Mouse (Mus musculus) T-cell, adult 2 months (primary cell): ENCODE measurements at regions not wholly inside any gene's neighbourhood (a gene's known extent, or its start where the extent isn't known, plus 50 kb on each side); places are given as distances from the start of the nearest gene placed in this dataset.

Source experiments
- DNase-seq: peaks from one replicate; pipeline ENCODE4 v3.0.0; 2022; ENCODE audit warnings: low spot score

DNA sequence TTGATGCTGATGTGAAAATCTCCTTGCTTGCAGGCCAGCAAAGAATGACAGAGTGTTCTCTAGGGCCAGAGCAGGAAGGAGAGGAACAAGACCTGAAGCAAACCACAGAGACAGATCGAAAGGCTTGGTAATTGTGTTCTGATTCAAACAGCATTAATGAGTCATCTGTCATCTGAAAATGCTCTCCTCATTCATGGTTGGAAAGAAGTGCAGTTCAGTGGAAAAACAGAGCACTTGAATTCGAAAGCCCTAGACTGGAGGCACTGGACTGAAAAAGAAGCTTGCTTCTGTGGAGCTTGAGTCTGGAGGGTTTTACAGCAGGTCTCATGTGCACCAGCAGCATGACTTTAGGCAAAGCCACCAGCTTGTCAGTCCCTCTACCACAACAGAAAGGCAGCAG, 374.3 kb upstream of the B430305J03Rik start:
- no peak for DNase-seq

DNA sequence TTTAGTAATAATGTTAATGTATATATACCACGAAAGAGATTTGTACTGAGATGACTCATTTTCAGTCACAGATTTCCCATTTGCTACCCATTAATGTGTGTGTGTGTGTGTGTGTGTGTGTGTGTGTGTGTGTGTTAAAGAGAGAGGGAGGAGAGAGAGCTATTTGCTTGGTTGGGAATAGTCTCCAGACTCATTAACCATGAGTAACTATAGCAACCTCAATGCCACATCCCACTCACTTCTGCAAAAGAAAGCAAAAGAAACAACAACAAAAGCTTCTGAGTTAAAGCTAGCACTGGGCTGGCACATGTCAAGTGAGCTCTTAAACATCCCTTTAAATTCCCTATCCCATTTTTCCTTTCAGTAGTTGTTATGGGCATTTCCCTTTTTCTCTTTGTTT, 372.8 kb upstream of the B430305J03Rik start:
- DNase-seq, result no peak

DNA sequence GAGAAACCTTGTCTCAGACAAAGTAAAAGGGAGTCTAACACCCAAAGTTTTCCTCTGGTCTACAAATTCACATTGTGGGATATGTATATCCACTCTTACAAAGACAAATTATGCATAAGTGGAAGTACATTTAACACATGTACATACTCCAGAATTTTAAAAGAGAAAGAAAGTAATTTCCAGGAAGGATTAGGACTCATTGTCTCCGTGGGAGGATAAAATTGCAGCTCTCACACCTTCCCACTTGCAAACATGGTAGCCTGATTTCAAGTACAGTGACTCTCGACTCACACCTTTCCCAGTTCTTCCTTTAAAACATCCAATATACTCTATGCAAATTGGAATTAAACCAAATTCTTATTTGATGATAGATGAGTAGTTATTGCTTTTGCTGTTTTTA, 351.0 kb upstream of the B430305J03Rik start:
- DNase-seq, result no peak

DNA sequence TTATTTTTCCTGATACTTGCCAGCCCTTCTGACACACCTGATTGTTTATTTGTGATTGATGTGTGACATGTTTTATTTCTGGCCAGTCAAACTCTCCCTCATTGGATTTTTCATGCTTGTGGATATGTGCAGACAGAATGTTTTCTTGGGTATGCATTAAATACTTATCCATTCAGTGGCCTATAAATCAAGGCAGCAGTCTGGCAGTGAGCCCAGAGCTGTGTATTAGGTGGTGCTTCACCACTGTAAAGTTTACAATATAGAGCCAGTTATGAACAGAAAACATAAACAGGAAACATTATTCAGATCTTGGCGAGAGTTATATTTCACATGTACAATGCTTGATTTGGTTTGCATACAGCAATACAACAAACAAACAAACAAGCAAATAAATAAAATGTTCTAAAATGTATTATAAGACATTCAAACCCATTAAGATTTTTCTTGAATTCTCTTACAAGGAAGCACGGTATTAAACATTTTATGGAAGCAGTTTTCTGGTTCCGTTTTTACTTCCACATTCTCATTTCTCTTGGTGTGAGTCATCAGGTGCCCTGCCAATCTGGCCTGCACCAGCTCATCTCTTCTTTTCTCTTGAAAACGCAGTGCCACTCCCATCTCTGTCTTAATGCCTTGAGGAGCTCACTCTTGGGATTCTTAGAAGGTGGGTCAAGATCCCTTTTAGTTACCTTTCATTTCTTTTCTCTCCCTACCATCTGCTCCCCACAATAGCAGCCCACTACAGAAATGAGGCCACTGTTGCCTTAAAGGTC, 322.4 kb upstream of the B430305J03Rik start:
- no peak for DNase-seq

DNA sequence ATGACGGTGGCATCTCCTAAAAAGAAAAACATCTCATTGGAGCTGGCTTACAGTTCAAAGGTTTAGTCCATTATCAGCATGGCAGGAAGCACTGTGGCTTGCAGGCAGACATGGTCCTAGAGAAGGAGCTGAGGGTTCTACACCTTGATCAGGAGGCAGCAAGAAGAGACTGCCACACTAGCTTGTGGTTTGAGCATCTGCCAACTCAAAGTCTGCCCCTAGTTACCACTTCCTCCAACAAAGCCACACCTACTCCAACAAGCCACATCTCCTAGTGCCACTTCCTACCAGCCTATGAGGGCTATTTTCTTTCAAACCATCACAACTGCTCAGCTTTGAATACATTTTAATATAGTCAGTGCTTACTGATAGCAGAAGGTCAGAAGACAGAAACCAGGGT, 305.1 kb upstream of the B430305J03Rik start:
- DNase-seq, result no peak

DNA sequence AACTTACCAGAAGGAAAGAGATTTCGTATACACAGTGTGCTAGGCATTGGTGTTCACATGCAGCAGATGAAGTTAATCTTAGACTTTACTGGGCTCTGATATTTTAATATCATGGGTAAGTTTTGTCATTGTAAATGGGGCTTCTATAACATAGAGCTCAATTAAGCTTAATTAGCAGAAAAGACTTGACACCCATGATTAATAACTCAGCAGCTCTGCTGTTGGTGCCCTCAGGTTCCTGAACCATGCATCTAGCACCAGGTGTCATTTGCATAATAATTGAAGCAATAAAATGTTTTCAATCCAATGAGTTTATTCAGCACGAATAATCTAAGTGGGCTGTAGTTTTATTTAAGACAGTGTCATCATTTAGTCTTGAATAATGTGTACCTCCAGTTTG, 290.4 kb upstream of the B430305J03Rik start:
- DNase-seq, result no peak

DNA sequence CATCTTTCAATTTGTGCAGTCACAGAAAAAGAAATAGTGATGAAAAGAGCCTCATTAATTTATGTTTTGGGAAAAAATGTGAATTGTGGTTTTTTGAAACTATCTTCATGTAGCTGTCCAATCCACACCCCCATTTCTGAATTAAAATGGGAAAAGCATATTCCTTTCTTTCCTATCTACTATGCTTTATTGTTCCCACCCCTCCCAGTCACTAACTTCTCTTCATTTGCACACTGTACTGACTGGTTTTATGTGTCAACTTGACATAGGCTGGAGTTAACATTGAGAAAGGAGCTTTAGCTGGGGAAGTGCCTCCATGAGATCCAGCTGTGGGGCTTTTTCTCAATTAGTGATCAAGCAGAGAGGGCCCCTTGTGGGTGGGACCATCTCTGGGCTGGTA, 262.8 kb upstream of the B430305J03Rik start:
- DNase-seq, result no peak

DNA sequence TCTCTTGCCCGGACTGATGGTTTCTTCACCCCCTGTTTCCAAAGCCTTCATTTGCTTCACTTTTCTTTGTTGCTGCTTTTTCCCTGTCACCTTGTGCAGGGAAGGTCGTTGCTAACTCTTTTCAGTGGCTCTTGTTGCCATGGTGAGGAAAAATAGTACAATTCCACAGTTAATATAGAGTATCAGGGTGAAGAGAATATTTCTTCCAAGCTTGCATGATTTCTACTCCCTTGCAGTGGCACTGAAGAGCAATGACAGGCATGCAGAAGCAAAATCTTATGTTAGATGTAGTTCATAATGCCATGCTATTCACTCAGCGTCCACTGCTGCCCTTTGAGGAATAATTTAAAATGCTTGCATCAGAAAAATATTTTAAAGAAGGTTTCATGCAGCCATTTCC, 262.3 kb upstream of the B430305J03Rik start:
- DNase-seq, result no peak

DNA sequence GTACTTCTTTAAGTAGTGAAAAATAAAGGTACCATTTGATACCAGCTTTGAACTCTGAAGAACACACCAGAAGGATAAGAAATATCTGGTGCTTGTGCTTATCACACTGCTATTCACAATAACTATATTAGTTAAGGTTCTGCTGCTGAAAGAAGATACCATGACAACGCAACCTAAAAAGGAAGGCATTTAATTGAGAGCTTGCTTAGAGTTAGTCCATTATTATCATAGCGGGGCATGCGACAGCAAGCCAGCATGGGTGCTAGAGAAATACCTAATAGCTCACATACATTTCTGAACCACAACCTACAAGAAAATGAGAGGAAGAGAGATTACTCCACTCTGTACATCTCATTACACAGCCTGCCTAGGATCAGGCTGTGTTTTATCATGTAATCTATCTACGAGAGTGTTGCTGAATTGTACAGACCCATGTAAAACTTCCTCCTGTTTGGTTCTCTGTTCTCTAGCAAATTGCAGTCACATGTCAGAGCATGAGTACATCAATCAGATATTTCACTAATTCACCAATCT, 258.3 kb upstream of the B430305J03Rik start:
- DNase-seq, result no peak

DNA sequence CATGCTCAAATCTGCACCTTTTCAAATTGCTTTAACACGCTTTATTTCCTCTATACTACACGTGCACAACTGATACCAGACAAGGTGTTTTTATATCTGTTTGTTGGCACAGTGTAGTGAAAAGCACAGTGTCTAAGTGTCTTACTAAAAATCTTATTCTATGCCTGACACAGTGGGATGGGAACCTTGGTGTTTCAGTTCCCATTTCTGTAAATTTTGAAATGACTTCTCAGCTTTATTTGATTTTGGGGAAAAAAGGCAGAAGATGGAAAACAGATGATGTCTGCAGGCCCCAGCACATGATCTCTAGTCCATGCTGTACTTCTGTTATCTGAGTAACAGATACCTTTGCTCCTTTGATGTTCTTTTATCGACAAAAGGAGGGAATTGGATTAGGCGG, 239.7 kb upstream of the B430305J03Rik start:
- no peak for DNase-seq

DNA sequence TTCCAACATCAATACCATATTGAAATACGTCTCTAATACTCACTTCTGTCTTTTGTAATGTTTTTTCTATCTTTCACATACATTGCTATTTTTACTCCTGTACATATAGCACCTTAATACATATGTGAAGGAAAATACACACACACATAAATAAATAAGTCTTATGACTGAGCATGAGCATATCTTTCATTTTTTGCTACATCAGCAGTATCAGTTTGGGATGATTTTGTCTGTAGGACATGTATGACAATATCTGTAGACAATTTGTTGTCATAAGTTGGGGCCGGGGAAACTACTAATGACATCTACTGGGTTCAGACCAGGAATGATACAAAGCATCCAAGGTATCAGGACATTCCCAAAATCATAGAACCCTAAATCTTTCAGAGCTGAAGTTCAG, 237.1 kb upstream of the B430305J03Rik start:
- no peak for DNase-seq

DNA sequence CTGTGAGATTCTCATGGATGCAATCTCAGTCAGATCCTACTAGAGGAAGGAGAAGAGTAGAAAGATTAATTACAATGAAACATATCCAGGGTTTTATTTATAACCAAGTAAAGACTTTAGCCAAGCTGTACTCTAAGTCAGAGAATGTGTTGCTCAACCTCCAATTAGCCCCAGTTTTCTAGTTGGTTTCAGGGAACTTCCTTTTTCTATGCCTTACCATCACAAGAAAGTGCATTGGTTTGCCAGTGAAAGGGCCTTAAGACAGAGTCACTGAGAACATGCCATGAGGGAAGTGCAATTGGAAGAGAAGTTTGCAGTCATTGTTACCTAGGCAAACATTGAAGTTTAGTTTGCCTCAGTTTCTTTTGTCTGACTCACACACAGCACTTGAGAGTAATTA, 229.8 kb upstream of the B430305J03Rik start:
- DNase-seq, result no peak

DNA sequence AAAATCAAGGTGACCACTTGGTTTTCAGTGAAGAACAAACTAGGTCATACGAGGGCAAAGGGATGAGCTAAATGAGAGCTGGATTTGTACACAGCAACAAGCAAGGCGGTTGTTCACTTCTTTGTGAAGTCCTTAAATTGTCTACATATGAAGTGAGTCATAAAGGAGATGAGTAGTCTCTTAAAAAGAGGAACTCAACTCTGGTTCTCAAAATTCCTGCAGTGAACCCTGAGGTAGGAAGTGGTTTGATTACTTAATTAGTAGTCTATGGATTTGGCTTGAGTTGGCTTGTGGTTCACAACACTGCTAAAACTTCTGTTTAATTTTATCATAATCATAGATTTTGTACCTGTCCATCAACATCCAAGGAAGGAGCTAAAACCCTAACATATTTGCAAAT, 226.6 kb upstream of the B430305J03Rik start:
- no peak for DNase-seq

DNA sequence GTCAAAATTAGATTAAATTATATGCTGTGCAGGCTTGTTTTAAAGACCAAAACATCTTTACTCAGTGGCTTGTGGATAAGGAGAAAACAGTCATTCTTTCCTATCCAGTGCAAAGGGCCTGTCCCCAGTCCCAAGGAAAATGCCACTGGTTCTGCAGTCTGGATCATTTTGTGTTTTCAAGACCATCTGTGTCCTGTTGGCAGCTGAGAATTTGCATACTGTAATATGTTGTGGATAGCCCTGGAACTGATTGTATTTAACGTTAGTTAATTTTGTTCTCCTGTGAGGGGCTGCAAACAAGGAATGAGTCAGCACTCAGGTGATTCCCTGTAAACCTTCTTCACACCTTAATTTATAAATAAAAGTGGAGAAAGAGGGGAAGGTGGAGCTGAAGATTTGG, 217.9 kb upstream of the B430305J03Rik start:
- DNase-seq, result no peak

DNA sequence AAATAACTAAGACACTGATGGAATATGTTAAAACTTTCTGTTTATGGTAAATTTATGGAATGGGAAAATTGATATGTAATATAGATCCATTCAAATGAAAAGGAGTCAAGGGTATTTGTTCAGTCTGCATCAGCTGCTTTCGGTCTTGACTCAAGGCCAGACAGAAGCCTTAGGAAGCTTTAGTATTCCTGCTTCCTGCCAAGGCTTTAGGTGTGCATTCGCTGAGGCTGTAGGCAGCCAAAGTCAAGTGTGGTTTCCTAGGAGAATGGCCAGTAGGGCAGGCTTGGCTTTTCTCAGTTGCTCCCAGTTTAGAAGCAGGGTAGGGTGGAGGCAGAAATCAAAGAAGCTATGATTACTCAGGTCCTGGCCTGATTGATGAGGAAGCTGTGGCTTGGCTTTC, 217.2 kb upstream of the B430305J03Rik start:
- DNase-seq, result no peak

DNA sequence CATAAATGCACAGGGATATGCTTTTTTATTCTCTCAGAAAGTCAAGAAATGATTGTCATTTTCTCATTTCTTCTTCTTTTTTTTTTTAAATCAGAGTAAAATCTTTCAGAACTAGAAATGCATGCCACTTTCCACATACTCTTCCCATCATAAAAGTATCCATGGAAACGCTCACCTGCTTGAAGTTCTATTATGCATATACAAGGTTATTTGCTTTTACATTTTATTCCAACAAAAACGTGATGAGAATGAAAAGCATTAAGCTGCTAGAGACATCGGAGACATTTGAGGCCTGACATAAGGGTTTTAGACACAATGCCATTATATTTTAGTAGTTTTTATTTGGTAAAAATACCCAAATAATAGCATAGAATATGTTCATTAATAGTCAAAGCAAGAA, 214.5 kb upstream of the B430305J03Rik start:
- DNase-seq, result no peak

DNA sequence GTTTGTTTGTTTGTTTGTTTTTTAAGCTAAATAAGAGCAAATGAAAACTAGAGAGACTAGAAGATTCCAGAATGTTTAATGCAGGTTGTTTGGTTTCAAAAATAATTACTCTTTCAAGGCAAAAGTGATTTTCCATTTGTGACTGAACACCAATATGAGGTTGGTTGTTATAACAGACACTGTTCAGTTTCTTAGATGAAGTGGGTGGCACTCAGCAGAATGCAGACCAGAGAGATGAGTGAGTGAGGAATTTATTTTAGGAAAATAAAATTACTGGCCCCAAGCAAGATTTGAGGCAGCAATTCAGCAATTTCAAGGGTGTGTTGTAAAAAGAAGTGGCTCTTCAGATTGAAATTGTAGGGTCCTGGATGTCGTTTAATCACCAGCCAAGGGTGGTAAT, 171.4 kb upstream of the B430305J03Rik start:
- DNase-seq, result no peak

DNA sequence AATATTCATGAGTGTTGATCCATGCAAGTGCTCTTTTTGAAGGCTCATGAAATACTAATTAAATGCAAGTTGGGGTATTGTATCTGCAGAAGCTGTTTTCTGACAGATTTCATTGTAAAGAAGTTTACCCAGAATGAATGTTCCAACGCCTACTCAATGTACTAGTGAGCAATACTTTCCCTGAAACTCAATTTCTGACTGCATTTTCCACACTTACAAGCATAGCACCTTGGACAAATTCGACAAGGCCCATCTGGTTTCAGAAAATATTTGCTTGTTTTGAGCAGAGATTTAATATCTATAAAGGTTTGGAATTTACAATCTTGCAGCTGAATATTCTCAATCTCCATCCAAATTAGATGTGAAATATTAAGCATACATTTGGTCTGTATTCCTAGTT, 170.0 kb upstream of the B430305J03Rik start:
- no peak for DNase-seq

DNA sequence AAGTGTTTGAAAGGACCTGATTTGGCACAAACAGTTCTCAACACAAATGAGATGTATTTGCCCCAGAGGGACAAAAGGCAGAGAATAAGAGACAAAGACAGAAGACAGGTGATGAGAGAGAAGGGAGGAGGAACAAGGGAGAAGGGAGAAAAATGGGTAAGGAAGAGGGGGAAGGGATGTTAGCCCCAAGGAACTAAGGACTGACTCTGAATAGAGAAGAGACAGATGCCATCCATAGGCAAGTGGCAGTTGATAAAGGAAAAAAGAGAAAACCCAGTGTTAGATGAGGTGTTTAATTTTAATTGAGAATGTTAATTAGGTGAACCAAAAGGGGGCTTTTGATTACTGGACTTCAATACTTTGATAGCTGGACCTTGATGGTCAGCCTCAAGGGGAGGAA, 137.4 kb upstream of the B430305J03Rik start:
- DNase-seq, result no peak

DNA sequence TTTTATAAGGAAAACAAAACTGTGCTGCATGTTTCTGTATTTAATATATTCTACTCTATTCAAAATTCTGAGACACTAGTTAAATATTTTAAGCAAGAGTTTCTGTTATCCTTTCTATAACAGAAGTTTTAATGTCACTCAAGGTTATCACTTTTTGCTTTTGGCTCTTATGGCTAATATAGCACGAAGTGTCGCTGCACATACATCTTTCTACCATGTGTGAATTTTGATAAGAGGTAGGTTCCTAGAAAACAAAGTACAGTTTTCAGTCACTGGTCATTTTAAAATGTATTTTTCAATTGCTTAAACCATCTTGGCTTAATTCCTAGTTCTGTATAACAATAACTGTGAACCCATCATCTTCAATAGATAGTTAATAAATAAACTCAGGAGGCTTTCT, 129.1 kb upstream of the B430305J03Rik start:
- DNase-seq, result no peak

DNA sequence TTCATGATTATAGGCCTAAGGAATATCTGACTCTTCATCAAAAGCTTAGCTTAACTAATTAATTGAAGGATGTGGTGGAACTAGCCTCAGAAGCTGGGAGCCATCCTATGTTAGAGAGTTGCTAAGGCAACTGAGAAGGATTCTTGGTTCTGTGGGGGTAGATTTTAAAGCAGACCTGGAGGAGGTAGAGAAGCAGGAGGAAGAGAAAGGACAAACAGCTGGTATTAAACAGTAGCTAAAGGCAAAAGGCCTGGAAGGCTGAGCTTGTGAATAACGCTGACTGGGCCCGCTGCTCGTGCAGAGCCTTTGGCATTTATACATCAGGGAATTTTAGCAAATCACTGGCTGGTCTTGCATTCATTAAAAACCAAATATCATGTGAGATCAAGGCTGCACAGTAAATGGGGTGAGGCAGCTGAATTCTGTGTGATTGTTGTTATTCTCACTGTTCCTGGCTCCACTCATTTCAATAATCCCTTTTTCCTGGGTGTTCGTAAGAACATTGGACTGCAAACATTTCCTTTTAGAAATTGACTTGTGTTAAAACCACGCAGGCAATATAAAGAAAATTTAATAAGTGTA, 121.1 kb upstream of the B430305J03Rik start:
- DNase-seq, result no peak

DNA sequence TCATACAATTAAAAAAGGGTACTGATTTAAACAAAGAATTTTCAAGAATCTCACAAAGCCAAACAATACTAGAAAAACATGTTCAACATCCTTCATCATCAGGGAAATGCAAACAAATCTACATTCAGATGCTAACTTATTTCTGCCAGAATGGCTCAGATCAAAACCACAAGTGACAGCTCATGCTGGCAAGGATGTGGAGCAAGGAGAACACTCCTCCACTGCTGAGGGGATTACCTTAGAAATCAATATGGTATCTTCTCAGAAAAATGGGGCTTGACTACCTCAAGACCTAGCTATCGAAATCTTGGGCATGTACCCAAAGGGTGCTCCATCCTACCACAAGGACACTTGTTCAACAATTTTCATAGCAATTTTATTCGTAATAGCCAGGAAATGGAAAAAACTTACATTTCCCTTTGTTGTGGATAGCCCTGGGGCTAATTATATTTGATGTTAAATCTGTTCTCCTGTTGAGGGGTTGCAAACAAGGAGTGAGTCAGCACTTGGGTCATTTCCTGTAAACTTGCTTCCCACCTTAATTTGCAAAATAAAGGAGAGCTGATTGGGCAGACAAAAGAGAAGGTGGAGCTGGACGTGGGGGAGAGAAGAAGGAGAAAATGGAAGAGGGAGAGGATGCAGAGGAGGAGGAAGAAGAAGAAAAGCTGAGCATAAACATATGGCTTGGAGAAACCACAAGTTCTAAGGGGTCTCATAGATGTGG, 113.3 kb upstream of the B430305J03Rik start:
- no peak for DNase-seq

DNA sequence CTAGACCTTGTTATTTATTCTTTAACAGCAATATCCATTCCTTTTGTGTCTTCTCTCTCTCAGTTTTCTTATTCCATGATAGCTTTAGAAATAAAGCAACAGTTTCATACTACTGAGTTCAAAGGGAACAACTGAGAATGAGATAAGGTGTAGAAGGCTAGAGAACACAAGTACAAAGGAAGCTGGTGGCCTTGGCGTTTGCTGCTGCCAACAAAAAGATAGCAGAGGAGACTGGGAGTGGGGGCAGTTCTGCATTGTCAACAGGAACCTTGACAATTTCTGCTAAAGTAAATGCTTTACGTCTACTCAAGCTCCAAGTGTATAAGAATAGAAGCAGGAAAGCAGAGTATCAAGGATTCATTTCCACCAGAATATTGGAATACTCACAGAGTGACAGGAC, 109.3 kb upstream of the B430305J03Rik start:
- no peak for DNase-seq
